Mouse (Mus musculus): ENCODE measurements around the gene Tmem186. TPM values are rescaled to one million over a fixed set of nuclear protein-coding genes. Genes with fewer than 3 reads are reported as not detected.

Gene Tmem186
- polyA plus RNA-seq, 2 experiments: 13.0 to 17.4 TPM

GRCm38 (mm10) chr16:8630419-8630818 is 7.1 kb downstream of the Tmem186 start:
- Histone ChIP-seq H3K4me3 (replicated peaks; ENCODE audit: low read length) (no peak overlapping the region), H3K27me3 (ENCODE audit: control insufficient read depth, insufficient read depth, low read length) (no peaks in the 10 kb centered on the region), H3K4me1 (ENCODE audit: control insufficient read depth, insufficient read depth, low read length) (no peaks in the 10 kb centered on the region), H3K27ac (replicated peaks; ENCODE audit: low read depth, low read length) (no peak overlapping the region), H3K4me2 (replicated peaks; ENCODE audit: low read depth, low read length, severe bottlenecking) (no peak overlapping the region), H3K36me3 (ENCODE audit: control insufficient read depth, insufficient read depth, low read length) (peaks cover 24% of the 10 kb centered on the region), H3K9ac (ENCODE audit: low read depth, low read length, severe bottlenecking) (no peak overlapping the region), H3K9me3 (ENCODE audit: control insufficient read depth, low read length) (no peaks in the 10 kb centered on the region)
- TF ChIP-seq POLR2A (IDR thresholded peaks at IDR 0.05; ENCODE audit: borderline replicate concordance, extremely low read depth, insufficient read depth, insufficient read length): no peak
- DNase-seq (ENCODE audit: low spot score): no peak
- WGBS: 81% methylated on average over 2 of the region's 2 CpGs
- ATAC-seq (ENCODE audit: low FRiP score, low read depth): no peak

- H3K9me3 ChIP-seq (ENCODE audit: control insufficient read depth, low read length): no peaks in the 10 kb centered on the region
- ATAC-seq (ENCODE audit: low FRiP score, low read depth) (no peak), DNase-seq (ENCODE audit: low spot score) (no peak)
- H3K4me2 ChIP-seq (replicated peaks; ENCODE audit: low read depth, low read length, severe bottlenecking): no peak overlapping the region
- 75% methylated on average over 16 of the region's 16 CpGs for WGBS
- no peak overlapping the region for H3K9ac ChIP-seq (ENCODE audit: low read depth, low read length, severe bottlenecking)
- H3K36me3 ChIP-seq (ENCODE audit: control insufficient read depth, insufficient read depth, low read length): peaks cover 15% of the 10 kb centered on the region
- TF ChIP-seq POLR2A (IDR thresholded peaks at IDR 0.05; ENCODE audit: borderline replicate concordance, extremely low read depth, insufficient read depth, insufficient read length): no peak
- no peak overlapping the region for H3K4me3 ChIP-seq (replicated peaks; ENCODE audit: low read length)
- no peaks in the 10 kb centered on the region for H3K27me3 ChIP-seq (ENCODE audit: control insufficient read depth, insufficient read depth, low read length)
- no peak overlapping the region for H3K27ac ChIP-seq (replicated peaks; ENCODE audit: low read depth, low read length)
- H3K4me1 ChIP-seq (ENCODE audit: control insufficient read depth, insufficient read depth, low read length): no peaks in the 10 kb centered on the region; the same call in 1 of the 2 replicates
Observed at GRCm38 (mm10) chr16:8620315-8621115, 17.0 kb downstream of the Tmem186 start.

- WGBS: 57% methylated on average over 10 of the region's 10 CpGs
- Histone ChIP-seq H3K9ac (ENCODE audit: low read depth, low read length, severe bottlenecking) (no peak overlapping the region), H3K27me3 (ENCODE audit: control insufficient read depth, insufficient read depth, low read length) (no peaks in the 10 kb centered on the region), H3K27ac (replicated peaks; ENCODE audit: low read depth, low read length) (no peak overlapping the region), H3K4me2 (replicated peaks; ENCODE audit: low read depth, low read length, severe bottlenecking) (no peak overlapping the region), H3K9me3 (ENCODE audit: control insufficient read depth, low read length) (no peaks in the 10 kb centered on the region), H3K4me1 (ENCODE audit: control insufficient read depth, insufficient read depth, low read length) (no peaks in the 10 kb centered on the region; the same call in 1 of the 2 replicates), H3K4me3 (replicated peaks; ENCODE audit: low read length) (no peak overlapping the region), H3K36me3 (ENCODE audit: control insufficient read depth, insufficient read depth, low read length) (peaks cover 15% of the 10 kb centered on the region)
- TF ChIP-seq POLR2A (IDR thresholded peaks at IDR 0.05; ENCODE audit: borderline replicate concordance, extremely low read depth, insufficient read depth, insufficient read length): no peak
- DNase-seq (ENCODE audit: low spot score): no peak
- no peak for ATAC-seq (ENCODE audit: low FRiP score, low read depth)
Observed at GRCm38 (mm10) chr16:8619659-8620314, 17.7 kb downstream of the Tmem186 start.

GRCm38 (mm10) chr16:8613447-8613846 is 24.1 kb downstream of the Tmem186 start:
- DNase-seq (ENCODE audit: low spot score) (no peak), ATAC-seq (ENCODE audit: low FRiP score, low read depth) (no peak)
- H3K4me3 ChIP-seq (replicated peaks; ENCODE audit: low read length): no peak overlapping the region
- H3K36me3 ChIP-seq (ENCODE audit: control insufficient read depth, insufficient read depth, low read length): peaks cover 10% of the 10 kb centered on the region; the same call in 1 of the 2 replicates
- H3K9me3 ChIP-seq (ENCODE audit: control insufficient read depth, low read length): no peaks in the 10 kb centered on the region
- 85% methylated on average over 3 of the region's 3 CpGs for WGBS
- H3K4me1 ChIP-seq (ENCODE audit: control insufficient read depth, insufficient read depth, low read length): no peaks in the 10 kb centered on the region
- no peak overlapping the region for H3K27ac ChIP-seq (replicated peaks; ENCODE audit: low read depth, low read length)
- TF ChIP-seq POLR2A (IDR thresholded peaks at IDR 0.05; ENCODE audit: borderline replicate concordance, extremely low read depth, insufficient read depth, insufficient read length): no peak
- no peak overlapping the region for H3K4me2 ChIP-seq (replicated peaks; ENCODE audit: low read depth, low read length, severe bottlenecking)
- H3K27me3 ChIP-seq (ENCODE audit: control insufficient read depth, insufficient read depth, low read length): no peaks in the 10 kb centered on the region
- H3K9ac ChIP-seq (ENCODE audit: low read depth, low read length, severe bottlenecking): no peak overlapping the region

GRCm38 (mm10) chr16:8613039-8613438 is 24.5 kb downstream of the Tmem186 start:
- DNase-seq (ENCODE audit: low spot score) (no peak), ATAC-seq (ENCODE audit: low FRiP score, low read depth) (no peak)
- Histone ChIP-seq H3K9me3 (ENCODE audit: control insufficient read depth, low read length) (no peaks in the 10 kb centered on the region), H3K4me3 (replicated peaks; ENCODE audit: low read length) (no peak overlapping the region), H3K9ac (ENCODE audit: low read depth, low read length, severe bottlenecking) (no peak overlapping the region), H3K27ac (replicated peaks; ENCODE audit: low read depth, low read length) (no peak overlapping the region), H3K4me1 (ENCODE audit: control insufficient read depth, insufficient read depth, low read length) (no peaks in the 10 kb centered on the region), H3K27me3 (ENCODE audit: control insufficient read depth, insufficient read depth, low read length) (no peaks in the 10 kb centered on the region), H3K4me2 (replicated peaks; ENCODE audit: low read depth, low read length, severe bottlenecking) (no peak overlapping the region), H3K36me3 (ENCODE audit: control insufficient read depth, insufficient read depth, low read length) (peaks cover 8% of the 10 kb centered on the region; the same call in 1 of the 2 replicates)
- 85% methylated on average over 4 of the region's 4 CpGs for WGBS
- no peak for TF ChIP-seq POLR2A (IDR thresholded peaks at IDR 0.05; ENCODE audit: borderline replicate concordance, extremely low read depth, insufficient read depth, insufficient read length)
